Mouse (Mus musculus): ENCODE measurements around the gene Car1. TPM values are rescaled to one million over a fixed set of nuclear protein-coding genes. Genes with fewer than 3 reads are reported as not detected.
"Not testable (repeated sequence)": the region's sequence is repeated elsewhere in the genome, so short reads cannot be mapped to it uniquely, and the experiment has no call there.

The Car1 gene
- total RNA-seq, 2 experiments from 2014 or later = not detected

- DNase-seq (ENCODE audit: low spot score in 2 of 2) = no peak
Measured at GRCm38 (mm10) chr3:14785353-14785752, 22.8 kb downstream of the Car1 start.

DNA sequence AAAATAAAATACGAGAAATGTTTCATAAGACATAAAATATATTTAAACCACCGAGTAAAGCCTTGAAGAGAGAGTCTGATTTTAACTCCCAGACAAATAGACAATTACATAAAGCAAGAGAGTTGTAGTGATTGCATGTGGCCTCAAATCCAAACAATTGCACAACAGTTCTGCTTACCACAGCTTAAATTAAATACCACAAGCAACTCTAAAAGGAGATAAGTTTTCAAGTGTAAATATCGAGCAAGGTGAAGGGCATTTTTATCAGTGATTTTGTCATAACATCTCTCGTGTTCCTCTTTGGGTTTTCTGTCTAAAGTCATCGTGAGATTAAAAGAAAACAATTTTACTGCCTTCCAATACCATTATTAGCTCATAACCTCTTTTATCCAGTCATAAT, 25.0 kb downstream of the Car1 start:
- not testable (repeated sequence) for DNase-seq (ENCODE audit: low spot score in 2 of 2)

GRCm38 (mm10) chr3:14782365-14782764, 25.8 kb downstream of the Car1 start:
- not testable (repeated sequence) for DNase-seq (ENCODE audit: low spot score in 2 of 2)

GRCm38 (mm10) chr3:14780212-14780611, 28.0 kb downstream of the Car1 start:
- no peak for DNase-seq (ENCODE audit: low spot score in 2 of 2)

GRCm38 (mm10) chr3:14776497-14777162, 31.5 kb downstream of the Car1 start:
- DNase-seq (ENCODE audit: low spot score in 2 of 2) = not testable (repeated sequence)

DNA sequence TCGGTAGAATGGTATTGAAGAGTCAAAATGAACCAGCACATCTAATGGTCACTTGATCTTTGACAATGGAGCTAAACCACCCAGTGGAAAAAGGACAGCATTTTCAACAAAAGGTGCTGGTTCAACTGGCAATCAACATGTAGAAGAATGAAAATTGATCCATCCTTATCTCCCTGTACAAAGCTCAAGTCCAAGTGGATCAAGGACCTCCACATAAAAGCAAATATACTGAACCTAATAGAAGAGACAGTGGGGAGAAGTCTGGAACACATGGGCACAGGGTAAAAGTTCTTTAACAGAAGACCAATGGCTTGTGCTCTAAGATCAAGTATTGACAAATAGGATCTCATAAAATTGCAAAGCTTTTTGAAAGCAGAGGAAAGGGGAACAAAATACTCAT, 33.6 kb downstream of the Car1 start:
- not testable (repeated sequence) for DNase-seq (ENCODE audit: low spot score in 2 of 2)

GRCm38 (mm10) chr3:14772473-14772872, 35.7 kb downstream of the Car1 start:
- not testable (repeated sequence) for DNase-seq (ENCODE audit: low spot score in 2 of 2)

GRCm38 (mm10) chr3:14764755-14765566, 43.2 kb downstream of the Car1 start:
- no peak for DNase-seq (ENCODE audit: low spot score in 2 of 2)

- DNase-seq (ENCODE audit: low spot score in 2 of 2) = no peak
Measured at GRCm38 (mm10) chr3:14755716-14756115, 52.5 kb downstream of the Car1 start.

GRCm38 (mm10) chr3:14746041-14746440, 62.1 kb downstream of the Car1 start:
- DNase-seq (ENCODE audit: low spot score in 2 of 2) = no peak

GRCm38 (mm10) chr3:14738261-14738660, 69.9 kb downstream of the Car1 start:
- DNase-seq (ENCODE audit: low spot score in 2 of 2) = no peak

DNA sequence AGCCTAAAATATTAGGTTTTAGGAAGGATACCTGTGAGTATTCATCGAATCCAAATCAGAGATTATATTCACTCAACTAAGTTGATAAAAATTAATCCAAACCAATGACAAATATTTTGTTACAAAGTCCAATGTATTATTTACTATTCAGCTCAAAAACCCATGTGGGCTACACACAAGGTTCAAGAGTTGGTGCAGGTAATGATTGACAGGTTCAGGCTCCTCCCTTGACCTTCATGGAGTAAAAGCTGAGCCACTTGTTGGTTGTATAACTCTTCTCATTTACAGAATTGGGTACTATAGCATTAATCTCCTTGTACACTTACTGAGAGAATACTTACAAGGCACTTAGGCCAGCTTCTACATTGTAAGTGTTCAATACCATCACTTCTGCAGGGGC, 80.7 kb downstream of the Car1 start:
- DNase-seq (ENCODE audit: low spot score in 2 of 2) = not testable (repeated sequence)

GRCm38 (mm10) chr3:14725462-14725861, 82.7 kb downstream of the Car1 start:
- not testable (repeated sequence) for DNase-seq (ENCODE audit: low spot score in 2 of 2)

Other genes starting within 250 kb of the Car1 start
- gene 1810022K09Rik, start 197.1 kb downstream of the Car1 start, total RNA-seq (2021) = 100 to 1,000 TPM; 145 to 161 TPM
- gene Car13, start 166.6 kb downstream of the Car1 start, total RNA-seq (2021) = 10 to 100 TPM; 11.6 to 15.9 TPM
- 1,000 to 10,000 TPM; 1,123 to 3,019 TPM for gene Car3, start 55.1 kb upstream of the Car1 start, total RNA-seq (2021)
- gene Car2, start 77.9 kb upstream of the Car1 start, total RNA-seq (2021) = 10 to 100 TPM; 31.1 to 34.7 TPM